Mouse (Mus musculus) MEL (cell line): ENCODE results near the gene 4930563M21Rik. TPM values are rescaled to one million over a fixed set of nuclear protein-coding genes. Genes with fewer than 3 reads are reported as not detected.

ENCODE experiments used
- DNase-seq: peaks from one replicate; pipeline ENCODE4 v3.0.0; 2011; ENCODE audit warnings: low read depth, low spot score
- H3K27ac ChIP-seq: 2 replicates; pipeline ENCODE4 v1.5.1; 2012; ENCODE audit warnings: low read depth, mild to moderate bottlenecking, control low read depth, low read length, moderate library complexity; ENCODE audit not compliant: control insufficient read depth
- H3K27me3 ChIP-seq, 2 experiments: fragments of 150-350 bp in 1 of 2; sonication (generic) in 1 of 2; 2 replicates each; pipeline ENCODE4 v1.6.1; 2012; ENCODE audit warnings: low read length in 2 of 2, mild to moderate bottlenecking in 2 of 2, improper control_type of control experiment in 1 of 2, moderate library complexity in 1 of 2; ENCODE audit not compliant: insufficient read depth in 2 of 2, control insufficient read depth in 1 of 2
- H3K36me3 ChIP-seq, 2 experiments: 2 replicates each; pipeline ENCODE4 v1.6.1; 2012 to 2014; ENCODE audit warnings: low read length in 2 of 2, improper control_type of control experiment in 1 of 2, inconsistent platforms in 1 of 2, mild to moderate bottlenecking in 1 of 2; ENCODE audit not compliant: insufficient read depth in 2 of 2, control insufficient read depth in 1 of 2
- H3K4me1 ChIP-seq, 2 experiments: fragments of 150-350 bp in 1 of 2; sonication (generic) in 1 of 2; 2 replicates each; pipeline ENCODE4 v1.6.1; 2012; ENCODE audit warnings: low read length in 2 of 2, improper control_type of control experiment in 1 of 2, mild to moderate bottlenecking in 1 of 2; ENCODE audit not compliant: insufficient read depth in 2 of 2, control insufficient read depth in 1 of 2
- H3K4me3 ChIP-seq, 2 experiments: fragments of 150-350 bp in 1 of 2; sonication (generic) in 1 of 2; 2 replicates each; pipeline ENCODE4 v1.5.1; 2012; ENCODE audit warnings: low read depth in 2 of 2, low read length in 2 of 2, mild to moderate bottlenecking in 2 of 2, moderate library complexity in 2 of 2, control low read depth in 1 of 2, improper control_type of control experiment in 1 of 2; ENCODE audit not compliant: control insufficient read depth in 1 of 2, insufficient read depth in 1 of 2
- H3K79me2 ChIP-seq: 2 replicates; pipeline ENCODE4 v1.6.1; 2012; ENCODE audit warnings: mild to moderate bottlenecking, low read length, moderate library complexity; ENCODE audit not compliant: control insufficient read depth, poor library complexity, insufficient read depth
- H3K9ac ChIP-seq: 2 replicates; pipeline ENCODE4 v1.6.1; 2012; ENCODE audit warnings: low read depth, mild to moderate bottlenecking, control low read depth, low read length, moderate library complexity; ENCODE audit not compliant: control insufficient read depth, poor library complexity, severe bottlenecking
- H3K9me3 ChIP-seq: fragments of 150-350 bp; sonication (generic); replicated peaks from 2 replicates; pipeline ENCODE4 v1.6.1; 2012; ENCODE audit warnings: mild to moderate bottlenecking, low read length, improper control_type of control experiment, moderate library complexity; ENCODE audit not compliant: insufficient read depth
- BHLHE40 ChIP-seq: IDR thresholded peaks from 2 replicates; pipeline ENCODE4 v1.6.1; 2012; ENCODE audit warnings: low read depth, mild to moderate bottlenecking, inconsistent platforms, low read length, improper control_type of control experiment, borderline replicate concordance
- CHD1 ChIP-seq: IDR thresholded peaks from 2 replicates; pipeline ENCODE4 v1.6.1; 2012; ENCODE audit warnings: low read depth, mild to moderate bottlenecking, inconsistent platforms, low read length, improper control_type of control experiment
- CHD2 ChIP-seq: IDR thresholded peaks from 2 replicates; pipeline ENCODE4 v1.6.1; 2011; ENCODE audit warnings: low read length, improper control_type of control experiment
- CTCF ChIP-seq, 3 experiments: IDR thresholded peaks in 2 of 3; conservative IDR thresholded peaks in 1 of 3; 2 replicates each; pipeline ENCODE4 v1.5.1; 2011 to 2012; ENCODE audit warnings: low read length in 3 of 3, low read depth in 2 of 3, mild to moderate bottlenecking in 2 of 3, improper control_type of control experiment in 1 of 3, inconsistent platforms in 1 of 3, mixed read lengths in 1 of 3, moderate library complexity in 1 of 3; ENCODE audit not compliant: control insufficient read depth in 1 of 3, insufficient read depth in 1 of 3, poor library complexity in 1 of 3, severe bottlenecking in 1 of 3
- EP300 ChIP-seq, 2 experiments: IDR thresholded peaks; 2 replicates each; pipeline ENCODE4 v1.6.1; 2011; ENCODE audit warnings: improper control_type of control experiment in 2 of 2, low read length in 2 of 2, low read depth in 1 of 2, mild to moderate bottlenecking in 1 of 2
- ETS1 ChIP-seq: IDR thresholded peaks from 2 replicates; pipeline ENCODE4 v1.6.1; 2012; ENCODE audit warnings: low read depth, mild to moderate bottlenecking, inconsistent platforms, low read length, improper control_type of control experiment, moderate library complexity
- GATA1 ChIP-seq: IDR thresholded peaks from 2 replicates; pipeline ENCODE4 v1.6.1; 2011; ENCODE audit warnings: low read depth, low read length, improper control_type of control experiment
- HCFC1 ChIP-seq: IDR thresholded peaks from 2 replicates; pipeline ENCODE4 v1.6.1; 2012; ENCODE audit warnings: low read depth, mild to moderate bottlenecking, inconsistent platforms, low read length, improper control_type of control experiment, moderate library complexity
- KAT2A ChIP-seq: conservative IDR thresholded peaks from 2 replicates; pipeline ENCODE4 v1.6.1; 2012; ENCODE audit warnings: low read depth, low read length, improper control_type of control experiment, inconsistent platforms
- MAFK ChIP-seq: IDR thresholded peaks from 2 replicates; pipeline ENCODE4 v1.6.1; 2011; ENCODE audit warnings: low read depth, mild to moderate bottlenecking, low read length, improper control_type of control experiment, borderline replicate concordance
- MAX ChIP-seq: IDR thresholded peaks from 2 replicates; pipeline ENCODE4 v1.6.1; 2011; ENCODE audit warnings: low read length, improper control_type of control experiment
- MAZ ChIP-seq: IDR thresholded peaks from 2 replicates; pipeline ENCODE4 v1.6.1; 2012; ENCODE audit warnings: low read depth, mild to moderate bottlenecking, inconsistent platforms, low read length, improper control_type of control experiment
- MXI1 ChIP-seq: IDR thresholded peaks from 2 replicates; pipeline ENCODE4 v1.6.1; 2011; ENCODE audit warnings: mild to moderate bottlenecking, low read depth, low read length, improper control_type of control experiment
- MYC ChIP-seq: IDR thresholded peaks from 2 replicates; pipeline ENCODE4 v1.6.1; 2011; ENCODE audit warnings: low read depth, mild to moderate bottlenecking, low read length, improper control_type of control experiment, moderate library complexity
- NELFE ChIP-seq: IDR thresholded peaks from 2 replicates; pipeline ENCODE4 v1.6.1; 2011; ENCODE audit warnings: low read depth, low read length, improper control_type of control experiment
- NRF1 ChIP-seq: IDR thresholded peaks from 2 replicates; pipeline ENCODE4 v1.6.1; 2014; ENCODE audit warnings: low read depth, mild to moderate bottlenecking, inconsistent platforms, low read length, improper control_type of control experiment, moderate library complexity; ENCODE audit not compliant: poor library complexity, insufficient read depth, severe bottlenecking
- POLR2A ChIP-seq, 2 experiments: IDR thresholded peaks; 2 replicates each; pipeline ENCODE4 v1.6.1; 2011 to 2012; ENCODE audit warnings: low read length in 2 of 2, mild to moderate bottlenecking in 2 of 2, control low read depth in 1 of 2, improper control_type of control experiment in 1 of 2, low read depth in 1 of 2, moderate library complexity in 1 of 2; ENCODE audit not compliant: control insufficient read depth in 1 of 2, insufficient read depth in 1 of 2, poor library complexity in 1 of 2
- POLR2AphosphoS2 ChIP-seq: IDR thresholded peaks from 2 replicates; pipeline ENCODE4 v1.6.1; 2011; ENCODE audit warnings: low read length, improper control_type of control experiment
- POLR2AphosphoS5 ChIP-seq: IDR thresholded peaks from 2 replicates; pipeline ENCODE4 v1.6.1; 2012; ENCODE audit warnings: low read depth, borderline replicate concordance, mild to moderate bottlenecking, inconsistent platforms, low read length, moderate library complexity, mixed read lengths
- RAD21 ChIP-seq: IDR thresholded peaks from 2 replicates; pipeline ENCODE4 v1.6.1; 2011; ENCODE audit warnings: mild to moderate bottlenecking, low read depth, low read length, improper control_type of control experiment
- RCOR1 ChIP-seq: IDR thresholded peaks from 2 replicates; pipeline ENCODE4 v1.6.1; 2012; ENCODE audit warnings: low read depth, mild to moderate bottlenecking, inconsistent platforms, low read length, improper control_type of control experiment
- SIN3A ChIP-seq: IDR thresholded peaks from 2 replicates; pipeline ENCODE4 v1.6.1; 2012; ENCODE audit warnings: low read length, improper control_type of control experiment, inconsistent platforms
- TAL1 ChIP-seq: IDR thresholded peaks from 2 replicates; pipeline ENCODE4 v1.6.1; 2012; ENCODE audit warnings: mild to moderate bottlenecking, inconsistent platforms, low read length, moderate library complexity, mixed read lengths
- TBP ChIP-seq: IDR thresholded peaks from 2 replicates; pipeline ENCODE4 v1.8.0; 2011; ENCODE audit warnings: low read depth, low read length, improper control_type of control experiment
- TCF12 ChIP-seq: IDR thresholded peaks from 2 replicates; pipeline ENCODE4 v1.6.1; 2014; ENCODE audit warnings: low read depth, mild to moderate bottlenecking, inconsistent platforms, low read length, improper control_type of control experiment, moderate library complexity
- USF1 ChIP-seq: IDR thresholded peaks from 2 replicates; pipeline ENCODE4 v1.6.1; 2014; ENCODE audit warnings: low read depth, mild to moderate bottlenecking, inconsistent platforms, low read length, improper control_type of control experiment, moderate library complexity
- USF2 ChIP-seq, 2 experiments: IDR thresholded peaks; 2 replicates each; pipeline ENCODE4 v1.6.1; 2011 to 2012; ENCODE audit warnings: improper control_type of control experiment in 2 of 2, low read length in 2 of 2, borderline replicate concordance in 1 of 2, inconsistent platforms in 1 of 2, low read depth in 1 of 2, mild to moderate bottlenecking in 1 of 2; ENCODE audit not compliant: insufficient read depth in 1 of 2
- ZC3H11A ChIP-seq: IDR thresholded peaks from 2 replicates; pipeline ENCODE4 v1.6.1; 2012; ENCODE audit warnings: low read depth, mild to moderate bottlenecking, inconsistent platforms, low read length, improper control_type of control experiment
- ZKSCAN1 ChIP-seq: IDR thresholded peaks from 2 replicates; pipeline ENCODE4 v1.6.1; 2012; ENCODE audit warnings: low read depth, mild to moderate bottlenecking, inconsistent platforms, low read length, improper control_type of control experiment, moderate library complexity
- ZMIZ1 ChIP-seq: IDR thresholded peaks from 2 replicates; pipeline ENCODE4 v1.6.1; 2012; ENCODE audit warnings: low read depth, mild to moderate bottlenecking, inconsistent platforms, low read length, improper control_type of control experiment, moderate library complexity
- polyA plus RNA-seq, 2 experiments: library from polyadenylated mRNA; stranded (reverse) in 1 of 2; unstranded in 1 of 2; fragments of >175 nt in 1 of 2; fragments of >200 nt in 1 of 2; gene quantifications; 2 replicates each; pipeline versions ENCODE4 v1.2.1 to v1.2.4; 2012; ENCODE audit warnings: low replicate concordance in 2 of 2, low read depth in 1 of 2; ENCODE audit not compliant: insufficient read length in 2 of 2, insufficient read depth in 1 of 2, missing spikeins in 1 of 2
- total RNA-seq: library from RNA; depleted of rRNA; stranded (reverse); fragments of 300-350 nt; gene quantifications from 2 replicates; pipeline ENCODE4 v1.2.3, GENCODE M21; 2012

Gene 4930563M21Rik
- total and polyA plus RNA-seq, 3 experiments: not detected

GRCm38 (mm10) chr9:55937664-55938617, 72.4 kb downstream of the 4930563M21Rik start, which contains the start of gene Scaper:
TSS of gene Scaper (minus strand) at chr9:55938119.
- peak within 1 kb of the TSS; percentile 39 for H3K27ac ChIP-seq
- no peaks in the 10 kb centered on the region for H3K9me3 ChIP-seq
- no peaks in the 10 kb centered on the region for H3K27me3 ChIP-seq
- peak; percentile 95 for DNase-seq
- H3K36me3 ChIP-seq: peaks cover 0 to 15% of the 10 kb centered on the region in 2 experiments; a peak in 2 of 4 replicates
- peak within 1 kb of the TSS; percentile 79 to 98 for H3K4me3 ChIP-seq
- peak; percentile 87 for TF ChIP-seq ZMIZ1
- no peak for TF ChIP-seq POLR2AphosphoS5
- peak; percentile 86 for TF ChIP-seq NELFE
- TF ChIP-seq HCFC1: peak; percentile 61
- peak; percentile 66; the same call in 1 of the 2 replicates for TF ChIP-seq MAZ
- TF ChIP-seq MYC: no peak
- no peak for TF ChIP-seq TAL1
- peak; percentile 99 for TF ChIP-seq USF1
- peak; percentile 86 for TF ChIP-seq NRF1
- TF ChIP-seq POLR2AphosphoS2: peak; percentile 91; the same call in 1 of the 2 replicates
- 0 out of 4 replicates have a peak, but pooled peaks of 1 of the 2 experiments have one; percentile 5 for TF ChIP-seq EP300 (IDR thresholded peaks at IDR 0.05; ENCODE audit: low read depth in 1 of 2, low read length in 2 of 2)
- no peak for TF ChIP-seq ZKSCAN1
- TF ChIP-seq USF2 (IDR thresholded peaks at IDR 0.05; ENCODE audit: borderline replicate concordance in 1 of 2, insufficient read depth in 1 of 2, low read depth in 1 of 2, low read length in 2 of 2): peak in 1 of 2 experiments; percentile 89; a peak in 2 of 4 replicates
- TF ChIP-seq TBP: peak; percentile 82
- peak; percentile 62; the same call in 1 of the 2 replicates for TF ChIP-seq SIN3A
- TF ChIP-seq GATA1: no peak
- TF ChIP-seq ETS1: no peak
- TF ChIP-seq TCF12: no peak; the same call in 1 of the 2 replicates
- peak; percentile 34; the same call in 1 of the 2 replicates for TF ChIP-seq MXI1
- peak; percentile 86 for TF ChIP-seq MAX
- no peak for TF ChIP-seq MAFK
- no peak for TF ChIP-seq RAD21
- no peak for TF ChIP-seq ZC3H11A
- no peak for TF ChIP-seq RCOR1
- no peak for TF ChIP-seq CHD2
- no peak for TF ChIP-seq CHD1
- peak in 2 of 3 experiments; percentile 18 to 39; a peak in 2 of 6 replicates for TF ChIP-seq CTCF (IDR thresholded peaks at IDR 0.05 in 2 of 3, conservative IDR thresholded peaks at IDR 0.05 in 1 of 3; ENCODE audit: control insufficient read depth in 1 of 3, insufficient read depth in 1 of 3, low read depth in 2 of 3, low read length in 3 of 3, poor library complexity in 1 of 3, severe bottlenecking in 1 of 3)
- no peak; the same call in 1 of the 2 replicates for TF ChIP-seq KAT2A
- TF ChIP-seq BHLHE40: no peak
- TF ChIP-seq POLR2A (IDR thresholded peaks at IDR 0.05; ENCODE audit: control insufficient read depth in 1 of 2, insufficient read depth in 1 of 2, low read depth in 1 of 2, low read length in 2 of 2, poor library complexity in 1 of 2): peak; percentile 71 to 91
- TF ChIP-seq, all 39 proteins: peak for 15
- H3K79me2 ChIP-seq: peaks cover 3% of the 10 kb centered on the region; the same call in 1 of the 2 replicates
- peak within 1 kb of the TSS; percentile 85 for H3K9ac ChIP-seq
- peaks cover 0 to 7% of the 10 kb centered on the region in 2 experiments; a peak in 1 of 4 replicates for H3K4me1 ChIP-seq
